Comparison of ENCODE assay signal across 1 mouse cellular context in the genomic region with DNA sequence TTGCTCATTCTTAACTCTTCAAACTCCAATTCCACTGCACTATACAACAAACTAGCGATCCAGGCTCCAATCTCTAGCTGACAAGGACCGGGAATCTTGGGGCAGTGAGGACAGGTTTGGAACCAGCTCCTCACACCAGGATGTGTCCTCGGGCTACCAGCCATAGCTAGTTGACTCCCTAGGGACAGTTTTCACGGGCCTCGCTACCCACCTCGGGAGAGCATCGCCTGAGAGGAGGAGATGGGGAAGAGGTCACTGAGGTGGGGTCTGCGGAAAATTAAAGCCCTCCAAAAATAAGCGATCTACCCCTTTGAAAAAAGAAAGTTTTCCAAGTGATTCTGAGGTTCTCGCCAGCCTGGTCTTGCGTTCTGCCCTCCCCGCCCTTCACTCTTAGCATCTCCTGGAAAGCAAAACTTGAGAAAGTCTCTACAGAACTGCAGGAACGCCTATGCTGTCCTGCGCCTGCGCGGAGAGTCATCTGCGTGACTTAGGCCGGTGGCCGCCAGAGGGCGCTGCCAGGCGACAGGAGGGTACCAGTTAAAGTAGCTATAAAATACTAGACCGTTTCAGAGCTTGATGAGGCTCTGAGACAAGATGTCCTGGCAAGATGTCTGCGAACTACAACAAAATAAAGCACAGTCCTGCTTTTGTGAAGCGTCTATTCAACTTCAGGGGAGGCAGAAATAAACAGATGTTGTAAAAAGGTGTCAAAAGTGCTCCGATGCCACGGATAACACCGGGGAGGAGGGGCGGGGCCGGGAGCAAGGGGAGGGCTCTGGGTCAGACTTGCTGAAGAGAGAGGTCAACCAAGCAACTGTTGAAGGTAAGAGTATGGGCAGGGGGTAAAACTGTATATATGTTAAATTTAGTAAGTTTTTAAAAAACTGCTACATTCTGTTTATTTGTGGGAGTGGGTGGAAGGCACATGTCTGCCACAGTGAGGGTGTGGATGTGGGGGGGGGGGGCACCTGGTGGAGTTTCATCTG.
TF ChIP-seq lines count a peak whose summit lies in the region.

No protein-coding gene starts in this region.

TF ChIP-seq in myocyte, 11 proteins besides CTCF, POLR2A, EP300 and RAD21 (continued from another document):
- TF ChIP-seq MYOG (IDR thresholded peaks at IDR 0.05; ENCODE audit: control insufficient read depth in 1 of 3, insufficient read depth in 1 of 3, insufficient read length in 2 of 3, low read depth in 2 of 3) = no peak
